Mouse (Mus musculus): ENCODE measurements around the gene Gm7030. TPM values are rescaled to one million over a fixed set of nuclear protein-coding genes. Genes with fewer than 3 reads are reported as not detected.

Gm7030 gene
- polyA plus RNA-seq, 1 experiment from 2014 or later: not detected

Other genes starting within 250 kb of the Gm7030 start
- gene Dhx16, start 249.6 kb downstream of the Gm7030 start, polyA plus RNA-seq (2014; fragmentation: Nextera tagmentation; extraction: Ambion mirVana): 37.8 and 50.0 TPM in 2 replicates
- 36.2 and 41.5 TPM in 2 replicates for gene 2310061I04Rik, start 232.0 kb downstream of the Gm7030 start, polyA plus RNA-seq (2014; fragmentation: Nextera tagmentation; extraction: Ambion mirVana)
- gene Atat1, start 219.3 kb downstream of the Gm7030 start, polyA plus RNA-seq (2014; fragmentation: Nextera tagmentation; extraction: Ambion mirVana): 76.5 and 92.2 TPM in 2 replicates
- 79.0 and 101 TPM in 2 replicates for gene Mrps18b, start 213.0 kb downstream of the Gm7030 start, polyA plus RNA-seq (2014; fragmentation: Nextera tagmentation; extraction: Ambion mirVana)
- 30.6 and 44.7 TPM in 2 replicates for gene Ppp1r10, start 213.0 kb downstream of the Gm7030 start, polyA plus RNA-seq (2014; fragmentation: Nextera tagmentation; extraction: Ambion mirVana)
- 74.6 and 97.8 TPM in 2 replicates for gene Abcf1, start 159.7 kb downstream of the Gm7030 start, polyA plus RNA-seq (2014; fragmentation: Nextera tagmentation; extraction: Ambion mirVana)
- 35.0 and 44.5 TPM in 2 replicates for gene Gnl1, start 149.6 kb downstream of the Gm7030 start, polyA plus RNA-seq (2014; fragmentation: Nextera tagmentation; extraction: Ambion mirVana)
- 34.5 and 40.1 TPM in 2 replicates for gene Prr3, start 149.2 kb downstream of the Gm7030 start, polyA plus RNA-seq (2014; fragmentation: Nextera tagmentation; extraction: Ambion mirVana)
- 2.5 and 4.0 TPM in 2 replicates for gene H2-T24, start 108.9 kb downstream of the Gm7030 start, polyA plus RNA-seq (2014; fragmentation: Nextera tagmentation; extraction: Ambion mirVana)
- 3.0 and 3.7 TPM in 2 replicates for gene H2-T23, start 96.6 kb downstream of the Gm7030 start, polyA plus RNA-seq (2014; fragmentation: Nextera tagmentation; extraction: Ambion mirVana)
- gene H2-T22, start 86.7 kb downstream of the Gm7030 start, polyA plus RNA-seq (2014; fragmentation: Nextera tagmentation; extraction: Ambion mirVana): 11.2 and 12.0 TPM in 2 replicates
- not detected in 2 replicates for gene Gm6034, start 86.5 kb downstream of the Gm7030 start, polyA plus RNA-seq (2014; fragmentation: Nextera tagmentation; extraction: Ambion mirVana)
- gene Gm11127, start 71.1 kb downstream of the Gm7030 start, polyA plus RNA-seq (2014; fragmentation: Nextera tagmentation; extraction: Ambion mirVana): not detected in 2 replicates
- not detected in 2 replicates for gene Gm19684, start 7.7 kb downstream of the Gm7030 start, polyA plus RNA-seq (2014; fragmentation: Nextera tagmentation; extraction: Ambion mirVana)
- gene Gm8909, start 39.1 kb upstream of the Gm7030 start, polyA plus RNA-seq (2014; fragmentation: Nextera tagmentation; extraction: Ambion mirVana): not detected in 2 replicates
- not detected in 2 replicates for gene H2-T3, start 60.9 kb upstream of the Gm7030 start, polyA plus RNA-seq (2014; fragmentation: Nextera tagmentation; extraction: Ambion mirVana)
- gene Rpp21, start 128.6 kb upstream of the Gm7030 start, polyA plus RNA-seq (2014; fragmentation: Nextera tagmentation; extraction: Ambion mirVana): 120 and 163 TPM in 2 replicates
- gene Trim39, start 142.8 kb upstream of the Gm7030 start, polyA plus RNA-seq (2014; fragmentation: Nextera tagmentation; extraction: Ambion mirVana): 11.5 and 16.7 TPM in 2 replicates
- 0.19 TPM in 1 of 2 replicates, not detected in the other for gene H2-M10.2, start 157.1 kb upstream of the Gm7030 start, polyA plus RNA-seq (2014; fragmentation: Nextera tagmentation; extraction: Ambion mirVana)
- gene H2-M10.1, start 196.7 kb upstream of the Gm7030 start, polyA plus RNA-seq (2014; fragmentation: Nextera tagmentation; extraction: Ambion mirVana): not detected in 2 replicates
- not detected in 2 replicates for gene H2-M10.3, start 239.0 kb upstream of the Gm7030 start, polyA plus RNA-seq (2014; fragmentation: Nextera tagmentation; extraction: Ambion mirVana)